ENCODE assay signal across 8 mouse cellular contexts in the genomic region with DNA sequence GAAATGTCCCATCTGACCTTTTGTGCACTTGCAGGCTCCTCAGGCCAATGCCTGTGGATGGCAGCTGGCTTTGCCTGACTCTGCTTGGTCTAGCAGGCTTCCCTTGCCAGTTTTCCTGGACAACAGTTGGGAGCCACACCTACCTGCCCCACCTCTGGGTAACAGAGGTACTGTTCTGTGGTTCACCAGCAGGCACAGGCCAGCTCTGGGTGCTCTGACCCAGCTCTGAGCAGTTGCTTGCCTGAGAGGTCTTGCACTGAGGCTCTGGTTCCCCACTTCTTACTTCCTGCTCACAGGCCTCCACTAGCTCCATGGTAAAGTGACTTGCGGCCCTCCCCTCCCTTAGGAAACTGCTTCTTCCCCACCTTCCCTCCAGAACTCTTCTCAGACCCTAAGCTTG. TPM values are rescaled to one million over a fixed set of nuclear protein-coding genes. Genes with fewer than 3 reads are reported as not detected.
DNase-seq lines count a peak whose midpoint lies in the region; ATAC-seq and TF ChIP-seq lines count a peak whose summit lies in the region.

No protein-coding gene starts in this region.

- DNase-seq in forebrain, embryonic 11.5 days (ENCODE audit: low spot score), result no peak
- no peak for DNase-seq in neural tube, embryonic 10.5 days (ENCODE audit: extremely low spot score, low spot score)
- peak; percentile 68 for DNase-seq in stomach, postnatal 0 days (ENCODE audit: low spot score)
- no peak for DNase-seq in frontal cortex, adult 2 months (ENCODE audit: extremely low spot score in 1 of 2, low spot score in 1 of 2)
- DNase-seq in spleen, postnatal 14 days (ENCODE audit: low spot score in 2 of 2), result no peak

- WGBS in forebrain, embryonic 11.5 days, result 78% methylated on average over 1 of the region's 1 CpGs
- WGBS in forebrain, embryonic 13.5 days, result 74% methylated on average over 1 of the region's 1 CpGs
- 83% methylated on average over 1 of the region's 1 CpGs for WGBS in neural tube, embryonic 12.5 days
- WGBS in limb, embryonic 13.5 days, result 77% methylated on average over 1 of the region's 1 CpGs
- 91% methylated on average over 1 of the region's 1 CpGs for WGBS in stomach, postnatal 0 days

- H3K4me1 ChIP-seq in forebrain, embryonic 11.5 days (replicated peaks; ENCODE audit: control insufficient read depth, insufficient read depth, low read length), result no peaks in the 10 kb centered on the region
- H3K4me1 ChIP-seq in forebrain, embryonic 13.5 days, result peaks cover 8% of the 10 kb centered on the region; the same call in 1 of the 2 replicates
- H3K4me1 ChIP-seq in neural tube, embryonic 12.5 days, result no peaks in the 10 kb centered on the region
- H3K4me1 ChIP-seq in limb, embryonic 13.5 days, result peaks cover under 1% of the 10 kb centered on the region
- H3K4me1 ChIP-seq in stomach, postnatal 0 days (replicated peaks; ENCODE audit: control insufficient read depth, insufficient read depth), result no peaks in the 10 kb centered on the region

- no peak for TF ChIP-seq CTCF in stomach, postnatal 0 days (IDR thresholded peaks at IDR 0.05; ENCODE audit: low read depth)

- no peak overlapping the region for H3K27ac ChIP-seq in forebrain, embryonic 11.5 days (ENCODE audit: low read depth, low read length)
- H3K27ac ChIP-seq in forebrain, embryonic 13.5 days, result no peak overlapping the region
- H3K27ac ChIP-seq in neural tube, embryonic 12.5 days, result no peak overlapping the region
- no peak overlapping the region for H3K27ac ChIP-seq in limb, embryonic 13.5 days
- peak overlapping the region; percentile 56; the same call in 1 of the 2 replicates for H3K27ac ChIP-seq in stomach, postnatal 0 days (replicated peaks)

- no peak for TF ChIP-seq EP300 in stomach, postnatal 0 days (optimal IDR thresholded peaks at IDR 0.05)

- H3K9ac ChIP-seq in forebrain, embryonic 11.5 days (ENCODE audit: low read length), result no peak overlapping the region
- no peak overlapping the region for H3K9ac ChIP-seq in forebrain, embryonic 13.5 days
- no peak overlapping the region for H3K9ac ChIP-seq in neural tube, embryonic 12.5 days
- no peak overlapping the region for H3K9ac ChIP-seq in limb, embryonic 13.5 days
- no peak overlapping the region; the same call in 1 of the 2 replicates for H3K9ac ChIP-seq in stomach, postnatal 0 days (ENCODE audit: low read length)

- H3K4me2 ChIP-seq in forebrain, embryonic 11.5 days (ENCODE audit: low read depth, low read length, severe bottlenecking), result no peak overlapping the region
- no peak overlapping the region for H3K4me2 ChIP-seq in forebrain, embryonic 13.5 days
- no peak overlapping the region for H3K4me2 ChIP-seq in neural tube, embryonic 12.5 days (replicated peaks)
- no peak overlapping the region for H3K4me2 ChIP-seq in limb, embryonic 13.5 days (replicated peaks)
- H3K4me2 ChIP-seq in stomach, postnatal 0 days (replicated peaks; ENCODE audit: low read depth), result no peak overlapping the region

- H3K36me3 ChIP-seq in forebrain, embryonic 11.5 days (ENCODE audit: control insufficient read depth, insufficient read depth, low read length), result no peaks in the 10 kb centered on the region
- 0 out of 2 replicates have a peak, but pooled peaks cover 8% of the 10 kb centered on the region for H3K36me3 ChIP-seq in forebrain, embryonic 13.5 days (ENCODE audit: poor library complexity, severe bottlenecking)
- no peaks in the 10 kb centered on the region for H3K36me3 ChIP-seq in neural tube, embryonic 12.5 days
- no peaks in the 10 kb centered on the region for H3K36me3 ChIP-seq in limb, embryonic 13.5 days
- H3K36me3 ChIP-seq in stomach, postnatal 0 days (ENCODE audit: control insufficient read depth, insufficient read depth, low read length), result no peaks in the 10 kb centered on the region

- H3K27me3 ChIP-seq in forebrain, embryonic 11.5 days (ENCODE audit: control insufficient read depth, insufficient read depth, low read length), result no peaks in the 10 kb centered on the region
- no peaks in the 10 kb centered on the region for H3K27me3 ChIP-seq in forebrain, embryonic 13.5 days
- no peaks in the 10 kb centered on the region for H3K27me3 ChIP-seq in neural tube, embryonic 12.5 days (replicated peaks)
- no peaks in the 10 kb centered on the region for H3K27me3 ChIP-seq in limb, embryonic 13.5 days
- H3K27me3 ChIP-seq in stomach, postnatal 0 days (ENCODE audit: control insufficient read depth, insufficient read depth, low read length), result no peaks in the 10 kb centered on the region

- H3K4me3 ChIP-seq in forebrain, embryonic 11.5 days (ENCODE audit: low read depth, low read length), result no peak overlapping the region
- H3K4me3 ChIP-seq in forebrain, embryonic 13.5 days, result no peak overlapping the region
- no peak overlapping the region for H3K4me3 ChIP-seq in neural tube, embryonic 12.5 days
- H3K4me3 ChIP-seq in limb, embryonic 13.5 days, result no peak overlapping the region
- no peak overlapping the region for H3K4me3 ChIP-seq in stomach, postnatal 0 days (ENCODE audit: low read depth, low read length)

- no peaks in the 10 kb centered on the region for H3K9me3 ChIP-seq in forebrain, embryonic 11.5 days (ENCODE audit: control insufficient read depth, low read length)
- no peaks in the 10 kb centered on the region for H3K9me3 ChIP-seq in forebrain, embryonic 13.5 days (replicated peaks)
- H3K9me3 ChIP-seq in neural tube, embryonic 12.5 days, result no peaks in the 10 kb centered on the region
- no peaks in the 10 kb centered on the region for H3K9me3 ChIP-seq in limb, embryonic 13.5 days
- no peaks in the 10 kb centered on the region for H3K9me3 ChIP-seq in stomach, postnatal 0 days (ENCODE audit: control insufficient read depth, low read length)

- ATAC-seq in forebrain, embryonic 11.5 days (replicated peaks; ENCODE audit: low FRiP score), result peak; percentile 58; the same call in 1 of the 2 replicates
- no peak for ATAC-seq in forebrain, embryonic 13.5 days
- peak; percentile 17; the same call in 1 of the 2 replicates for ATAC-seq in neural tube, embryonic 12.5 days (ENCODE audit: low FRiP score, low read depth)
- ATAC-seq in limb, embryonic 13.5 days (ENCODE audit: low FRiP score, low read depth), result peak; percentile 48; the same call in 1 of the 2 replicates
- peak; percentile 94 for ATAC-seq in stomach, postnatal 0 days (ENCODE audit: low FRiP score, low TSS enrichment)

RNA-seq across cellular contexts. Expression of gene Dedd, which starts 6.9 kb away (rescaled TPM):
- 46.5 and 46.7 TPM in 2 replicates for polyA plus RNA-seq in forebrain, embryonic 11.5 days (2014; fragmentation: Nextera tagmentation; extraction: Ambion mirVana)
- polyA plus RNA-seq in forebrain, embryonic 13.5 days (2015; fragmentation: Nextera tagmentation; extraction: Ambion mirVana), result 50.9 and 54.0 TPM in 2 replicates
- 50.9 and 57.3 TPM in 2 replicates for polyA plus RNA-seq in neural tube, embryonic 12.5 days (2016; fragmentation: Nextera tagmentation; extraction: Ambion mirVana)
- polyA plus RNA-seq in limb, embryonic 13.5 days (2015; fragmentation: Nextera tagmentation; extraction: Ambion mirVana), result 61.1 and 66.2 TPM in 2 replicates
- 32.8 and 36.3 TPM in 2 replicates for polyA plus RNA-seq in stomach, postnatal 0 days (2015; fragmentation: Nextera tagmentation; extraction: Ambion mirVana)
- 54.6 and 58.1 TPM in 2 replicates for polyA plus RNA-seq in frontal cortex, adult 2 months (2012; rRNA removed)

RNA-seq across cellular contexts. Expression of gene Nit1, which starts 23.4 kb away (rescaled TPM):
- polyA plus RNA-seq in forebrain, embryonic 11.5 days (2014; fragmentation: Nextera tagmentation; extraction: Ambion mirVana), result 31.7 and 35.6 TPM in 2 replicates
- polyA plus RNA-seq in forebrain, embryonic 13.5 days (2015; fragmentation: Nextera tagmentation; extraction: Ambion mirVana), result 52.9 and 56.9 TPM in 2 replicates
- 45.6 and 46.1 TPM in 2 replicates for polyA plus RNA-seq in neural tube, embryonic 12.5 days (2016; fragmentation: Nextera tagmentation; extraction: Ambion mirVana)
- polyA plus RNA-seq in limb, embryonic 13.5 days (2015; fragmentation: Nextera tagmentation; extraction: Ambion mirVana), result 43.5 and 43.9 TPM in 2 replicates
- polyA plus RNA-seq in stomach, postnatal 0 days (2015; fragmentation: Nextera tagmentation; extraction: Ambion mirVana), result 41.7 and 41.8 TPM in 2 replicates
- polyA plus RNA-seq in frontal cortex, adult 2 months (2012; rRNA removed), result 68.2 and 71.3 TPM in 2 replicates

RNA-seq across cellular contexts. Expression of gene Pfdn2, which starts 23.5 kb away (rescaled TPM):
- 58.4 and 65.7 TPM in 2 replicates for polyA plus RNA-seq in forebrain, embryonic 11.5 days (2014; fragmentation: Nextera tagmentation; extraction: Ambion mirVana)
- 160 and 180 TPM in 2 replicates for polyA plus RNA-seq in forebrain, embryonic 13.5 days (2015; fragmentation: Nextera tagmentation; extraction: Ambion mirVana)
- 157 and 158 TPM in 2 replicates for polyA plus RNA-seq in neural tube, embryonic 12.5 days (2016; fragmentation: Nextera tagmentation; extraction: Ambion mirVana)
- polyA plus RNA-seq in limb, embryonic 13.5 days (2015; fragmentation: Nextera tagmentation; extraction: Ambion mirVana), result 120 and 128 TPM in 2 replicates
- polyA plus RNA-seq in stomach, postnatal 0 days (2015; fragmentation: Nextera tagmentation; extraction: Ambion mirVana), result 68.8 and 71.1 TPM in 2 replicates
- polyA plus RNA-seq in frontal cortex, adult 2 months (2012; rRNA removed), result 137 and 151 TPM in 2 replicates

RNA-seq across cellular contexts. Expression of gene Ufc1, which starts 27.2 kb away (rescaled TPM):
- 92.4 and 97.5 TPM in 2 replicates for polyA plus RNA-seq in forebrain, embryonic 11.5 days (2014; fragmentation: Nextera tagmentation; extraction: Ambion mirVana)
- 118 and 120 TPM in 2 replicates for polyA plus RNA-seq in forebrain, embryonic 13.5 days (2015; fragmentation: Nextera tagmentation; extraction: Ambion mirVana)
- 105 and 120 TPM in 2 replicates for polyA plus RNA-seq in neural tube, embryonic 12.5 days (2016; fragmentation: Nextera tagmentation; extraction: Ambion mirVana)
- polyA plus RNA-seq in limb, embryonic 13.5 days (2015; fragmentation: Nextera tagmentation; extraction: Ambion mirVana), result 110 and 116 TPM in 2 replicates
- 134 and 135 TPM in 2 replicates for polyA plus RNA-seq in stomach, postnatal 0 days (2015; fragmentation: Nextera tagmentation; extraction: Ambion mirVana)
- 90.5 and 94.3 TPM in 2 replicates for polyA plus RNA-seq in frontal cortex, adult 2 months (2012; rRNA removed)

RNA-seq across cellular contexts. Expression of gene Usp21, which starts 34.2 kb away (rescaled TPM):
- 110 and 114 TPM in 2 replicates for polyA plus RNA-seq in forebrain, embryonic 11.5 days (2014; fragmentation: Nextera tagmentation; extraction: Ambion mirVana)
- polyA plus RNA-seq in forebrain, embryonic 13.5 days (2015; fragmentation: Nextera tagmentation; extraction: Ambion mirVana), result 122 and 125 TPM in 2 replicates
- polyA plus RNA-seq in neural tube, embryonic 12.5 days (2016; fragmentation: Nextera tagmentation; extraction: Ambion mirVana), result 103 and 111 TPM in 2 replicates
- polyA plus RNA-seq in limb, embryonic 13.5 days (2015; fragmentation: Nextera tagmentation; extraction: Ambion mirVana), result 126 TPM in 2 replicates
- 25.0 and 26.4 TPM in 2 replicates for polyA plus RNA-seq in stomach, postnatal 0 days (2015; fragmentation: Nextera tagmentation; extraction: Ambion mirVana)
- polyA plus RNA-seq in frontal cortex, adult 2 months (2012; rRNA removed), result 73.0 and 83.2 TPM in 2 replicates
